Mouse (Mus musculus) gastrocnemius, postnatal 10 days (tissue): ENCODE results near the gene Fam53b. TPM values are rescaled to one million over a fixed set of nuclear protein-coding genes. Genes with fewer than 3 reads are reported as not detected.

Experiments
- DNase-seq: peaks from one replicate; pipeline ENCODE4 v3.0.0; 2021; ENCODE audit warnings: mixed read lengths
- total RNA-seq, 2 experiments: library from RNA; stranded (reverse); gene quantifications; 2 replicates each; pipeline ENCODE4 v1.2.3; 2021

Fam53b gene
- total RNA-seq, 2 experiments from 2014 or later = 34.5 to 43.6 TPM

GRCm38 (mm10) chr7:132767233-132767998 lies 46.3 kb downstream of the Fam53b start:
- no peak for DNase-seq

DNA sequence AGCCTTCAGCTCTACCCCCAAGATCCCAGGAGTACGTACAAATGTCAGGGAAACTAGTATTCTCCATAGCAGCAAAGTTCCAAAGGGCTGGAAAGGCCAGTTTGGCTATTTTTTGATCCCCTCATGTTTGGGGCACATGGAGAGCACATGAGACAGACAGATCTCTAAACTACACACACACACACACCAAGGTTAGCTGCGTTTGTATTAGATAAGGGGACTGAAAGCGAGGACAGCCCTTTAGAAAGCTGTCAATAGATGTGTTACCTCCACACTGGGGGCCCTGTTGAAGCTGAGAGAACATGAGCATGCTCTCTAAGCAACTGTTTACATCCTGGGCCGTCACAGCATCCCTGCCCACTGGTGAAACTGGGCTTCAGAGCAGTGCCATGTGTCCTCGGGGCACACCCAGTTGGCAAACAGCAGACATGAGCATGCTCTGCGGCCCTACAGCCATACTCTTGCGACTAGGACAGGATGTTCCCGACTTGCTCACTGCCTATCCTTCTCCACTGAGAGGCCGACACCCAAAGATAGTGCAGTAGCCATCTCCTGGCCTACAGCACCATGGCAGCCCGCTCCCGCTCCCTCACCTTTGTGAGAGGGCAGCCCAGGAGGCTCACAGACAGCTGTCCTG lies 47.3 kb downstream of the Fam53b start:
- no peak for DNase-seq

DNA sequence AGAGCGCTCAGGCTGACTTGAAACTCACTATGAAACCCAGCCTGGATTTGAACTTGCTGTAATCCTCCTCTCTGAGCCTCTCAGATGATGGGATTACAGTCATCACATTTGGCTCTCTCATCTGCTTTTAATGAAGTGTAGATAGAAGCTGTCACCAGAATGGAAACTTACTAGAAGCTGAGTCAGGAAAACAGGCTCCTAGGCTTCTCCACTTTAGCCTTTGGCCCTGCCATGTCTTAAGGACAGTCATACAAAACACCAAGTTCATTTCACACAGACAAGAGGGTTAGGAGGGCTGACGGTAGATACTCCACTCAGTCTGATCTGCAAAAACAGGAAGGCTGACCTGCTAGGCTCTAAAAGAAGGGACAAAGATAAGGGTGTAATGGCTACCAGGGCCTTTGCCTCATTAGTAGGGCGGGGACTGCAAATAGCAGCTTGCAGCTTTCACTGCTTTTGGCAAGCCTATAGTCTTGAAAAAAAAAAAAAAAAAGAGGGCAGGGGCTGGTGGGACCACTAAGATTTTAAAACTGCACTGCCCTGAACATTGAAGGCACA lies 48.0 kb downstream of the Fam53b start:
- DNase-seq = no peak

DNA sequence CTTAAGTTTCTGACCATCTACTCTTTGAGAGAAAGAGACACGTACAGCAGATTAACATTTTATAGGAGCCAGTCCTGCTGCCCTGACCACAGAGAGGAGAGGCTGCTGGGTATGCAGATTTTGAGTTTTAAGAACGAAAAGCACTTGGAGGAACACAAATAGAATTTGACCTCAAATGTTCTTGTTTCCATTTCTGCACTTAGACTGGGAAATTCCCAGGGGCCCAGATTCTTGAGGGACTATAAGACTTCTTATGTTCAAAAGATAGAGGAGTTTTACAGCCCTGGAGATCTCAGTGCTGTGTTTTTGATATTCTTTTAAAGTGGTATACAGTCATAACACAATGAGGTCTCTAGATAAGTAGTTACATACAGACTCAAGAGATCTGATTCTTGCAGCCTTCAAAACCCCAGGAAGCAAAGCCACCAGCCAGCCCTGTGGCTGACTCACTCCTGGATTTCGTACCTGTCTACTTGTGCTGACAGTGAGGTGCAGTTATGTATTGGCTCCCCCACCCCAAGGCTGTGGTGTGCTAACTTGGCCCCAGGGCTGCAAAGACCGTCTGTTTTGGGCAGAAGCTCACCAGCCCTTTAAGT lies 48.7 kb downstream of the Fam53b start:
- no peak for DNase-seq

DNA sequence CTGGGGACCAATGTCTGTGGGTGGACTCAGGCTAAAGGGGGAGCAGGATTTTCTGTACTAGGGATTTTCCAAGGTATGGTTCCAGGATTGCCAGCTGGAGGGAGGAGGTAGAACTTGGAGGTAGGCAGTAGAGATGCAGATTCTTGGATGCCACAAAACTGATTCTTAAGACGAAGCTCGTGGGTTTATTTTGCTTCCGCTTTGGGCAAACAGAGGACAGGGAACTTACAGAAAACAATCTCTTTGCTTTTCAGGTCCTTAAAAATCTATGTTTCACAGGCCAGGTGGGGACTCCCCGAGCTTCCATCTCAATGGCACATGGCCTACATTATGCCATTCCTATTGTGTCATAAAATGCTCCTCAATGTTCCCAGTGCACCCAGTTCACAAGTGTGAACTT lies 49.4 kb downstream of the Fam53b start:
- no peak for DNase-seq

DNA sequence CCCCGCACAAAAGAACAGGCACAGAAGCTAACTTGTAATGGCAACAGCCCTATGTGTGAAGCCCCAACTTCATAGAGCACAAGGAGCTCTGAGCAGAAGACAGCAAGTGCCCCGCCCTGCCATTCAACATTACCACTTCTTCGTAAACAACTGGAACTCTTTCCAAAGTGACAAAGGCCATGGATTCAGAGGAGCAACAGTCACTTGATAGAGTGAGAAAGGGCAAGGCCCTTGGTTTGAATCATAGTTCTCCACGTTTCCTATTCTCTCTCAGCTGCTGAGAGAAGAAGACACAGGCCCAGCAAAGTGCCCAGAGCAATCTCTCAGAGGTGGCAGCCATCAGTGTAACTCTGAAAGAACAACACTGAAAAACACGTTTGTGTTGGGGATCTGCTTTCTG lies 49.8 kb downstream of the Fam53b start:
- no peak for DNase-seq

DNA sequence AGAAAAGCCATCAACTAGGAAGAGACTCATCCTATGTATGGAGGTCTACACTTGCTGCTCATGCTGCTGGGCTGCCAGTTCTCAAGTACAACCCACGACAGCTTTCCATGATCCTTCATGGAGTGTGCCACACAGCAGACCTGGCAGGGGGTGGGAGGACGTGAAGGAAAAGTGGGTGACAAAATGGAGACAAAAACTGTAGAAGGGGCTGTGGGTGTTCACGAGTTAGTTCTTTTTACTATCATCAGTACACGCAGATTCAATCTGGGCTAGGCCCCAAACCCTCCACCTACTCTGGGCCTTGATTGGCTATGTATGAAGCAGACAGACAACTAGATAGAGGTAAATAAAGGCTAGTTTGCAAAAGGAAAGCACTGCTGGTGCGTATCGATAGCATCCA lies 50.3 kb downstream of the Fam53b start:
- no peak for DNase-seq

- no peak for DNase-seq
These were observed 52.3 kb downstream of the Fam53b start for GRCm38 (mm10) chr7:132761409-132761808.

DNA sequence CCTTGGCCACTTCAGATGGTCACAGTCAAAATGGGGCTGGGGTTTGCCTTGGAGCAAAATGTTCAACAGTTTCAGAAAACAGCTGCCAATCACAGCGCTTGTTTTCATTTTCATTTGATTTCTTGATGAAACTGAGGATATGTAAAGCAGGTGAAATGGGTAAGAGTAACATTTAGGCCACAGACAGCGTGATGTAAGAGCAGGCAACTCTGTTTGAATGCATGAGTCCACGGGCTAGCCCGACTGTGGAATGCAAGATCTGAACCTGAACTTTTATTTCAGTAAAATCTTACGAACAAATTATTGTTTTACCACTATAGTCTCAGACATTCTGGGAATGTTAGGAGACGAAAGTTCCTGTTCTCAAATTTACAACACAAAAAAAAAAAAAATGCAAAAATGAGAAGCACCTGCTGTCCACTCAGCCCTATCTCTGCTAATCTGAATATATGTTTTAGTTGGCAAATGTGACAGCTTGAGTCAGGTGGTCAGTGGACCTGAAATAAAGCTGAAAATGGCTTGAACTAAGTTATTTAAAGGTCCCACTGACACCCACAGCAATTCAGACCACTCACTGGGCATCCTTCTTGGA lies 53.0 kb downstream of the Fam53b start:
- no peak for DNase-seq

DNA sequence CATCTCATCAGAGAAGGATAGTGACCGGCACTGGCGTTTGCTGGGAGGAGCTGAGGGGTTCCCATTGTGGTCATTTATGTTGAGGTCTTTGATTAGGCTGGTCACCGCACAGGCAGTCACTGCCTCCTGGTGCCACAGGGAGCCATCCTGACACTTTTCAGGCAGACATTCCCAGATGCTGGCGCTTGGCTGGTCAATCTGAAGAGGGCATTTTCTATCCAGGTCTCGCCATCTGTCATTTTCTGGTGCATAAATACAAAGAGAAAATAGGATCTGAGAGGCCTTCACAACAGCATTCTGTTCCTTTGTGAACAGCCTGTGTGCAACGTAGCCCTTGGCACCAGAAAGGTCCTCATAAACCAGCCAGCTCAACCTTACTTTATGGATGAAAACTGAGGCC lies 53.8 kb downstream of the Fam53b start:
- no peak for DNase-seq

GRCm38 (mm10) chr7:132759405-132759891 lies 54.2 kb downstream of the Fam53b start:
- DNase-seq = no peak

DNA sequence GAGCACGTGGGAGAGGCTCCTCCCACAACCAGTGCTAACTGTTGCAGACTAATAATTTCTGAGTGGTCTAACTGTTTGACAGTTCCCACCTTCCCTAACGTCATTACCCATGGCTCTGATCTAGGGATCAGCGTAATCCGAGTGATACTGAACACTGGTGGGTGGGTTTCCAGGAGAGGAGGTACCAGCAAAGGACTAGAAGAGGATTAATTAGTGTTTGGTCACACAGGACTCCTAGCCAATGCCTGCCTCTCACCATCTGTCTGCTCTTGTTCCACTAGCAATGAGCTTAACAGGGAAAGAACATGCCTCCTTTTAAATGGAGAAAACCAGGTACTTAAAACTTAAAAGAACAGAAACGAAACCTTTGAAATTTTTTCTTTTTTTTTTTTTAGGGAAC lies 54.8 kb downstream of the Fam53b start:
- DNase-seq = no peak

DNA sequence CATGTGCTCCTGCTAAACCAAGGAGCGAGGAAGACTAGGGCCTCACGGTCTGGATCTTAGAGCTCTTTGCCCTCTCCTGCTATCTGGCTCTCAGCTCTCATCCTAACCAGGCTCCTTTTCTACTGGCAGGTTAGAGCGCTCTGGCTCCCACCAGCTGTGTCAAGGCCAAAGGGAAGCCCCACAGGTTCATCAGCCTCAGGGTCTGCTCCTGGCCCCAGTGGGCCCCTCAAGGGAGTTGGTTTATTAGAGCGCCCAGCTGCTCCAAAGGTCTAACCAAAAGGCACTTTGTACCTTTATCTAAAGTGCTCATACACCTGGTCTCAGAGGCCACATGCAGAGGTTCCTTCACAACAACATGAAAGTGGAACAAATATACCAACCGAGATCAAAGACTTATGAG lies 57.4 kb downstream of the Fam53b start:
- DNase-seq = no peak

- DNase-seq = peak; percentile 65
These were observed 59.3 kb downstream of the Fam53b start for GRCm38 (mm10) chr7:132754389-132754750.

DNA sequence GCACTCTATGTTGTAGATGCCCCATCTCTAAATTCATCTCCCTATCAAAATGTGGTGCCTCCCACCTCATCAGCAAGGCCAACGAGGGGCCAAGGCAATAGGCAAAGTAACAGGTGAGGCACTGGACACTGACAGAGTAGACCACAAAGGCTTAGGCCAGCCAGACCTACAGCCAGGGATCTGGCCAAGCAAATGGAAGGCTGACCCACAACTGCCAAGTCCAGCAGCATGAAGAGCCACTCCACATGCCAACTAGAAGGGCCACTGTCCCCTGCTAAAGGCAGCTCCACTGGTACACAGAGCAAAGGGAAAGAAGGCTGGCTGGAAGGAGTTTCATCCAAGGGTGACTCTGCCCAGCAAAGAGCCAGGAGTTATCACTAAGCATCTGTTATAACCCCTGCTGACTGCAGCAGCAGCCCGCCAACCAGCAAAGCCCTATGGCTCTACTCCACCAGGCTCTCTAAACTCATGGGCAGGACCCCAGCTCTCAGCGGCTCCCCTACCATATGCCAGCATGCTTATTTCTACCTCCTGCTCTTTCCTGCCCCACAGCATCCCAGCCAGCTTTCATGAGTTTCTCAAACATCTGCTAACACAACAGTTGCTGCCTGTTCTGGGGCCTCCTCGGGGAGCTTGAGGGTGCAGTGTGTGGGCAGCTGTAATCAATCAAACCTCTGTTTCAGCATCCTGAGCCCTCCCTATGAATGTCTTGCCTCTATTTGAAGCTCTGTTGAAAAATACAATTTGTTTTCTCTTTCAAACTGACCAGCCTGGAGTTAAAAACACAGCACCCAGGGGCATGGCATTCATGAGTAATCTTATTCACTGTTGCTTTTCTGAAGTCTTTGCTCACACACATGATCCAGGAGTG lies 59.9 kb downstream of the Fam53b start:
- DNase-seq = no peak

GRCm38 (mm10) chr7:132751716-132752115 lies 62.0 kb downstream of the Fam53b start:
- DNase-seq = no peak

DNA sequence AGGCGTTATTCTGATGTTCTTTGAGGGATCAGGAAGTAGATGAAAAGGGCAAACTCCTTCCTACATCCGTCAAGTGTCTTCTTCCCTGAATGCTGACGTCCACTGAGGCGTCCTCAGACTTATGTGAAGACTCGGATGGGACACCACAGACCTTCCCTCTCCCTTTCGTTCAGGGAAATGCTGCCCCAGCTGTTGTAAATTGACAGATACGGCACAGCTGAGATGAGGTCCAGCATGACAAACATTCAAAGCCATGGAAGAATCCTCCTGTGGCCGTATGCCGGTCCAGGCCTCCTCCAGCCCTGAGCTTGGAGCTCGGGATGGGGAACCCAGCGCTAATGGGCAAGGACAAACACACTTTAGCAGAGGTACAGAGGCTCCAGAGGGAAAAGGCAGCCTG lies 64.2 kb downstream of the Fam53b start:
- DNase-seq = no peak

DNA sequence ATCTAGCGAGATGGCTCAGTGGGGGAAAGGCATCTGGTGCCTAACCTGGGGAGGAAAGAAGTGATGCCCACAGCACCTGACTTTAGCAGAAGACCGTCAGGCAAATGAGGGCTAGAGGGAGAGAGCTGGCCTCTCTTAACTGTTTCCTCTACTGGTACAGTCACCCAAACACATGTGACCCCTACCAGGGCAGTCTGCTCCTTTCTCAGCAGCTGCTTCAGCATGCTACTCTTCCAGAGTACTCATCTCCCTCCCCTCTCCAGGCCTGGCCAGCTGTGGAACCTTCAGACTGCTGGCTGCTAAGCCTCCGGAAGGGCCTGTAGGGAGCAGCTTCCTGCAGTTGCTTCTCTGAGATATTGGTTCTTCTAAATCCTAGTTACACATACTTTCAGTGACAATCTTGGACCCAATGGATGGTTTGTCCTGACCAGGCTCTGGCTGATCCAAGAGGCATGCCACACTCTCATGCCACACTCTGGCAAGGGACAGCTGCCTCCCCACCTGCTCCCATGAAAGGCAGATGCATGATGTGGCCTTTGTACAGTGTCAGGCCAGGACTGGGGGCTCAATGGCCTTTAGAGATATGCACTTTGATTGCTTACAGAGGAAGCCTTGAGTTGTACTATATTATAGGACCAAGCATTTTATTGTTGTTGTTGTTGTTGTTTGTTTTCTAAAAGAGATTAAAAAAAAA lies 65.5 kb downstream of the Fam53b start:
- DNase-seq = no peak

GRCm38 (mm10) chr7:132747096-132747495 lies 66.6 kb downstream of the Fam53b start:
- no peak for DNase-seq

GRCm38 (mm10) chr7:132742912-132743311 lies 70.8 kb downstream of the Fam53b start:
- DNase-seq = no peak

- DNase-seq = no peak
These were observed 73.9 kb downstream of the Fam53b start for GRCm38 (mm10) chr7:132739829-132740228.
